Mouse (Mus musculus): ENCODE data around the gene Chd9. TPM values are rescaled to one million over a fixed set of nuclear protein-coding genes. Genes with fewer than 3 reads are reported as not detected.
A peak's percentile ranks its signal among the peaks of the same experiment; 100 is the strongest.

The Chd9 gene
- polyA plus RNA-seq, 1 experiment from 2014 or later = 34.2 TPM

DNA sequence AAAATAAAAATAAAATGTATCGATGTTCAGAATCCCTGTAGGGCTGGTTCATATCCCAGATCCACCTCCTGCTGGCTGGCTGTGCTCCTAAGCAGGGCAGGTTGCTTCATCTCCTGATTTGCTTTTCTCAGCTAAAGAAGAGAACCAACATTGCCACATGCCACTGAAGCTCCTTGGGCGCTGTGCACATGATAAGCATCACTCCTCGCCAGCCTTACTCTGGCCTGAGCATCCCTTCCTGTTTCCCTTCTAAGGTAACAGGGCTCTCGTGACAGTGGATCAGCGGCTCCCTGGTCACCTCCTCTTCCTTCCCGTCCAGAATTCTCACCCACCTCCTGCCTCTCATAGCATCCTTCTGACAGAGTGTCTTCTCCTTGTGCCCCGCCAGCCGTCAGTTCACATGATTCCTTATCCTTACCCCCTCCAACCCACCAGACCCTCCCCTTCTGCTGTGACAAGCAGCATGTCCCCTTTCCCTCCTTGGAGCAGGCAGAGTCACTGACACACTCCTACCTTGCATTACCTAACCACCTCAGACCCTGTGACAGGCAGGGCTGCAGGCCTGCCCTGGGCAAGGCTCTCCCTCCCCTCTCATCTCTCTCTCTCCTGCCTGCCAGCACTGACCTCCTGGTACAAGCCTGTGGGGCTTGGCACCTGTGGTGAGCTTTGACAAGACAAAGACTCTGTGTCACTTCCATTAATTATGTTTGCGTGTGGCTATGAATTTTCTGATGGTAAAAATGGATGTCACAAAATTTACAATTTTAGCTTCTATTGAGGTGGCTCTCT lies 16.2 kb downstream of the Chd9 start:
- H3K9me3 ChIP-seq = no peaks in the 10 kb centered on the region
- no peaks in the 10 kb centered on the region for H3K36me3 ChIP-seq (replicated peaks)
- no peak overlapping the region; the same call in 1 of the 2 replicates for H3K27ac ChIP-seq (replicated peaks)
- 79% methylated on average over 9 of the region's 9 CpGs for WGBS
- no peak overlapping the region for H3K4me3 ChIP-seq
- no peaks in the 10 kb centered on the region for H3K27me3 ChIP-seq (replicated peaks; ENCODE audit: low read depth, poor library complexity, severe bottlenecking)
- H3K4me1 ChIP-seq = peaks cover 10% of the 10 kb centered on the region
- no peak for DNase-seq (ENCODE audit: low spot score)

DNA sequence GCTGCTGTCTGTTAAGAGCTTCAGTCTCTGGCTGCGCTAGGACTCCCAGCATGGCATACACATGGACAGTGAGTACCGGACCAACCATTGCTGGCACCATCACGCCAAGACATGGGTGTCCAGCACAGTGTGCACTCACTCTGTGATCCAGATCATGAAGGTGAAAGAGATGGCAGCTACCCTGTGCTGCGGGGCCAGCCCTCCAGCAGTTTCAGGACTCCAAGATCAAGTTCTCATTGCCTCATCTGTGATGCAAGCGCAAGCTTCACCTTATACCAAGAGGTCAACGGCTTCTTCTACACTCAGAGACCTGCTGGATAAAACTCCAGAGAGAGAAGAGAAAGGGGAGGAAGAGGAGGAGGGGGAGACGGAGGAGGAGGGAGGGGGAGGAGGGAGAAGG lies 19.8 kb downstream of the Chd9 start:
- H3K9me3 ChIP-seq = no peaks in the 10 kb centered on the region
- no peak overlapping the region for H3K27ac ChIP-seq (replicated peaks)
- no peak overlapping the region for H3K4me3 ChIP-seq
- H3K27me3 ChIP-seq (replicated peaks; ENCODE audit: low read depth, poor library complexity, severe bottlenecking) = no peaks in the 10 kb centered on the region
- H3K36me3 ChIP-seq (replicated peaks) = peaks cover 7% of the 10 kb centered on the region
- no peak for DNase-seq (ENCODE audit: low spot score)
- peaks cover 9% of the 10 kb centered on the region for H3K4me1 ChIP-seq
- 91% methylated on average over 7 of the region's 7 CpGs for whole genome bisulfite sequencing

DNA sequence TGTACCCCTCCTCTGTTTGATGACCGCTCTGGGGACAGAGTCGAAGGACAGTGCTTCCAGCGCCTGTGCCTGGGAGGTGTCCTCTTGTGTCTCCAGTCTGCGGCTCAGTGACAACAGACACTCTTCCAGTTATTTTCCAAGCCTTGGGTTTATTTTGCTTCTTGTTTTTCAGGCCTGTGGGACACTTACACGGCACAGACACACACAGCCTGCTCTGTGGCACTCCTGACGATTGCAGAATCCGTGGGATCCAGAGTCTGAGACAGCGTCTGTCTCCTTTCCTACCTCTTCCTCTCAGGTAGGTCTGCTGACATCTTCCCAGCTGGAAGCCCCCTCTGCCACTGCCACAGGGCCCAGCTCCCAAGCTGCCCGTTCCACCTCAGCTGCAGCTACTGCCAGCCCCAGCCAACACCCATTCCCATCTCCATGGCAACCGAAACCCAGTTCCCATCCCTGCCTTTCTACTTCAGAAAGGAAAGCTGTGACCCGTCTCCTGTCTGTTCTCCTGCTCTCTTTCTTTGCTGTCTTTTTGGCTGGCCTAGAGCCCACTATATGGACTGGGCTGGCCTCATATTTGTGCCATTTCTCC lies 21.4 kb downstream of the Chd9 start:
- H3K27me3 ChIP-seq (replicated peaks; ENCODE audit: low read depth, poor library complexity, severe bottlenecking) = no peaks in the 10 kb centered on the region
- 53% methylated on average over 11 of the region's 11 CpGs for WGBS
- no peak for DNase-seq (ENCODE audit: low spot score)

DNA sequence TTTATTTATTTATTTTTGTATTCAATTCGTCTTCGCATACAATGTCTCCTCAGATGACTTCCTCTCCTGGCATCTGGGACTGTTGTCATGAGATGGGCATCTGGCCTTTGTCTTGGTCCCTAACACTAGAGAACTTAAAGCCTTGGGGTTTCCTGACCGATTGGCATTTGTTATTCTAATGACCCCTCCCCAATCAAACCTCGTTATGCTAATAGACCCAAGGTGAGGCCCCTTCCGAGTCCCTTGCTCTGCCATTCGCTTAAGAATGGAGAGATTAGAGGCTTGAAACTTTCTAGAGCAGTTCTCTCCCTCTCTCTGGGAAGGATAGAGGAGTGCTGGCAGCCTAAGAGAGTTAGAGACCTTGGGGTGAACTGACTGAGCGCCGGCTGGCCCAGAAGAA lies 23.4 kb downstream of the Chd9 start:
- Histone ChIP-seq H3K9me3 (no peaks in the 10 kb centered on the region), H3K36me3 (replicated peaks) (peaks cover 7% of the 10 kb centered on the region), H3K4me1 (peaks cover 27% of the 10 kb centered on the region), H3K27me3 (replicated peaks; ENCODE audit: low read depth, poor library complexity, severe bottlenecking) (no peaks in the 10 kb centered on the region), H3K4me3 (no peak overlapping the region), H3K27ac (replicated peaks) (no peak overlapping the region)
- no peak for DNase-seq (ENCODE audit: low spot score)
- WGBS = 50% methylated on average over 8 of the region's 8 CpGs

More for the DNA sequence above, 21.4 kb downstream of the Chd9 start:
- H3K9me3 ChIP-seq = no peaks in the 10 kb centered on the region
- no peak overlapping the region for H3K4me3 ChIP-seq
- peak overlapping the region; percentile 11 for H3K27ac ChIP-seq (replicated peaks)
- H3K36me3 ChIP-seq (replicated peaks) = peaks cover 7% of the 10 kb centered on the region
- peaks cover 16% of the 10 kb centered on the region for H3K4me1 ChIP-seq

DNA sequence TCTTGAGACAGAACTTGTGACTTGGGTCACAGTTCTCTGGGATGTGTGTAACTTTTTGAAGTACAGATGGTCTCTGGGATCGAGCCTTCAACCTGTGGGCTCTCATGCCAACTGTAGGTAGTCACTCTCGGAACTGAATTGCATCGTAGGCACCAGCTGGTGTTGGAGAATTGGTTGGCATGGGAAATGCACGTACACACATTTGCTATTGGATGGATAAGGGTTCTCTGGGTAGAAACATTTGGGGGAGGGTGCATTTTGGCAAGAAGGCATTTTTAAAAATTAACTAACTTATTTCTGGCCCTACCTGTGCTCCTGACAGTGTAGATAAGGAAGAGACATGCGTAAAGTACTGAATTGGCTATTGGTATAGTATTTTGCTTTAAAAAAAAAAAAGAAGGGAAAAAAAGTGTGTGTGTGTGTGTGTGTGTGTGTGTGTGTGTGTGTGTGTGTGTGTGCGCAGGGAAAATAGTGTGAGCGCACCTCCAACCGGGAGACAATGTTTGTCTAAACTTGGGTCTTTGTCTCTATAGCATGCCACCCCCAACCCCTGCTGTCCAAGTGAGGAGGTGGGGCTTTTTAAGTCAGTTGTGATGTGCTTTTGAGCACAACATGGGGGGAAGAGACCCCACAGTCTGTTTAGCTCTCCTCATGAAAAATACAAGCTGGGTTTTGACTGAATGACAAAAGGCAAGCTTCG lies 26.0 kb downstream of the Chd9 start:
- Histone ChIP-seq H3K36me3 (replicated peaks) (peaks cover 7% of the 10 kb centered on the region), H3K27ac (replicated peaks) (peak overlapping the region; percentile 80), H3K4me1 (peaks cover 43% of the 10 kb centered on the region), H3K27me3 (replicated peaks; ENCODE audit: low read depth, poor library complexity, severe bottlenecking) (no peaks in the 10 kb centered on the region), H3K9me3 (no peaks in the 10 kb centered on the region), H3K4me3 (peak overlapping the region; percentile 16; the same call in 1 of the 2 replicates)
- WGBS = 71% methylated on average over 9 of the region's 9 CpGs
- no peak for DNase-seq (ENCODE audit: low spot score)

DNA sequence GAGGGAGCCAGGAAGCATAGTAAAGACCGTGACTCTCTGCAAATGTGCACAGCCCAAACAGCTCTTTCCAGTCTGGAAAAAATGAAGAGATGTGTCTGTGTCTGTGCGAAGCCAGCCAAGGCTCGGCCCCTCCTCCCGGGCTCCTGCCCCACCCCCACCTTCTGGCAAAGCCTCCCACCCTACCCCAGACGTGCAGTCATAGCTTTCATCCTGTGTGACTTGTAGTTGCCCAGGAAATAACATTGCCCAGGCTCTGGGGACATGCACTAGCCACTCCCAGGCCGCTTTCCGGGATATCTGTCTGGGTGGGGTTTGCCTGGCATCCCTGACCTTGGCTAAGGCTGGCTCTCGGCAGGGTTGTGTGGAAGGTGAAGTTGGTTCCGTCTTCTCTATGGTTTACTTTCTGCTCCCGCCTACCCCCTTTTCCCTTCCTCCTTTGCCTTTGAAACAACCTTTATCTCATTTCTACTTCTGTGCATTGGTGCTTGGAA lies 26.6 kb downstream of the Chd9 start:
- WGBS = 17% methylated on average over 10 of the region's 10 CpGs
- Histone ChIP-seq H3K9me3 (no peaks in the 10 kb centered on the region), H3K36me3 (replicated peaks) (peaks cover 7% of the 10 kb centered on the region), H3K4me1 (peaks cover 43% of the 10 kb centered on the region), H3K4me3 (peak overlapping the region; percentile 16; the same call in 1 of the 2 replicates), H3K27ac (replicated peaks) (peak overlapping the region; percentile 80), H3K27me3 (replicated peaks; ENCODE audit: low read depth, poor library complexity, severe bottlenecking) (no peaks in the 10 kb centered on the region)
- DNase-seq (ENCODE audit: low spot score) = peak; percentile 64

DNA sequence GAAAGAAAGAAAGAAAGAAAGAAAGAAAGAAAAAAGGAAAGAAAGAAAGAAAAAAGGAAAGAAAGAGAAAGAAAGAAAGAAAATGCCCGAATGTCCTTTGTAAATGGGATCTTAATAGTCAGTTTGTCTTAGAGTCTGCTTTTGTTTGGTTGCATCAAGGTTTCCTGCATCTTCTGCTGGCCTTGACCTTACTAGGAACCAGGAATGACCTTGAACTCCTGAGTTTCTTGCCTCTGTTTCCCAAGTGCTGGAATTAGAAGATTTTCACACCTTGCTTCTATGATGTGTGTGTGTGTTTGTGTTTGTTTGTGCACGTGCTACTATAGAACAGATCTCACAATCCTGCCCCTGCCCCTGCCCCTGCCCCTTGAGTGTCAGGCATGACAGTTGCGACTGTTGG lies 28.0 kb downstream of the Chd9 start:
- Histone ChIP-seq H3K4me1 (peaks cover 50% of the 10 kb centered on the region), H3K4me3 (no peak overlapping the region), H3K27ac (replicated peaks) (no peak overlapping the region), H3K36me3 (replicated peaks) (peaks cover 7% of the 10 kb centered on the region), H3K27me3 (replicated peaks; ENCODE audit: low read depth, poor library complexity, severe bottlenecking) (no peaks in the 10 kb centered on the region), H3K9me3 (no peaks in the 10 kb centered on the region)
- WGBS = 88% methylated on average over 3 of the region's 3 CpGs
- no peak for DNase-seq (ENCODE audit: low spot score)

DNA sequence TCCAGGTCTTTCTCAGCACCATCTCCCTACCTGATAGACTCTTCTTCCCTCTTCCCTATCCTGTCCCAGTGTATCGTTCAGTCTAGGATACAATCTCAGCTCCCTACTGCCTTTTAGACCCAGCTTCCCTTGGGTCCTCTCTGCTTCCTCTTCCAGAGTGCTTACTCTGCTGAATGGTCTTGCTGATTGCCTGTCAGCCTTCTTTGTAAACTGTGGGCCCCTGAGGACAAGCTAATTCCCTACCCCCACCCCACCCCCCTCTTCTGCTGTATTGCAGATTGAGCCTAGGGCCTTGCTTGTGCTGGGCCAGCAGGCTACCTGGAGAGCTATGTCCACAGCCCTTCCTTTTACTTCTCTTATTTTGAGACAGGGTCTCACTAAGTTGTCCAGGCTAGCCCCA lies 28.8 kb downstream of the Chd9 start:
- H3K4me1 ChIP-seq = peaks cover 58% of the 10 kb centered on the region
- H3K4me3 ChIP-seq = no peak overlapping the region
- WGBS = 34% methylated on average over 1 of the region's 1 CpGs
- H3K27me3 ChIP-seq (replicated peaks; ENCODE audit: low read depth, poor library complexity, severe bottlenecking) = no peaks in the 10 kb centered on the region
- peaks cover 5% of the 10 kb centered on the region for H3K36me3 ChIP-seq (replicated peaks)
- H3K27ac ChIP-seq (replicated peaks) = peak overlapping the region; percentile 60; the same call in 1 of the 2 replicates
- H3K9me3 ChIP-seq = no peaks in the 10 kb centered on the region
- no peak for DNase-seq (ENCODE audit: low spot score)

DNA sequence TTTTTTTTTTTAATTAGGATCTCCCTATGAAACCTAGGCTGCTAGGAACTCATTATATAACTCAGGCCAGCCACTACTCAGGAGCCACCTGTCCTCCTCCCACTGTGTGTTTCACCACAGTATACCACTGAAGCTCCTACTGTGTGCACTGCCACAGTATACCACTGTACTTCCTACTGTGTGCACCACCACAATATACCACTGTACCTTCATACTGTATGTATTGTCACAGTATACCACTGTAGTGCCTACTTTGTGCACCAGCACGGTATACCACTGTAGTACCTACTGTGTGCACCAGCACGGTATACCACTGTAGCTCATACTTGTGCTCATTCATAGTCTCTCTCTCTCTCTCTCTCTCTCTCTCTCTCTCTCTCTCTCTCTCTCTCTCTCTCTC lies 29.9 kb downstream of the Chd9 start:
- H3K36me3 ChIP-seq (replicated peaks) = no peaks in the 10 kb centered on the region
- no peak overlapping the region for H3K27ac ChIP-seq (replicated peaks)
- H3K9me3 ChIP-seq = no peaks in the 10 kb centered on the region
- peaks cover 67% of the 10 kb centered on the region for H3K4me1 ChIP-seq
- H3K27me3 ChIP-seq (replicated peaks; ENCODE audit: low read depth, poor library complexity, severe bottlenecking) = no peaks in the 10 kb centered on the region
- WGBS = 94% methylated on average over 2 of the region's 2 CpGs
- DNase-seq (ENCODE audit: low spot score) = no peak
- H3K4me3 ChIP-seq = no peak overlapping the region

DNA sequence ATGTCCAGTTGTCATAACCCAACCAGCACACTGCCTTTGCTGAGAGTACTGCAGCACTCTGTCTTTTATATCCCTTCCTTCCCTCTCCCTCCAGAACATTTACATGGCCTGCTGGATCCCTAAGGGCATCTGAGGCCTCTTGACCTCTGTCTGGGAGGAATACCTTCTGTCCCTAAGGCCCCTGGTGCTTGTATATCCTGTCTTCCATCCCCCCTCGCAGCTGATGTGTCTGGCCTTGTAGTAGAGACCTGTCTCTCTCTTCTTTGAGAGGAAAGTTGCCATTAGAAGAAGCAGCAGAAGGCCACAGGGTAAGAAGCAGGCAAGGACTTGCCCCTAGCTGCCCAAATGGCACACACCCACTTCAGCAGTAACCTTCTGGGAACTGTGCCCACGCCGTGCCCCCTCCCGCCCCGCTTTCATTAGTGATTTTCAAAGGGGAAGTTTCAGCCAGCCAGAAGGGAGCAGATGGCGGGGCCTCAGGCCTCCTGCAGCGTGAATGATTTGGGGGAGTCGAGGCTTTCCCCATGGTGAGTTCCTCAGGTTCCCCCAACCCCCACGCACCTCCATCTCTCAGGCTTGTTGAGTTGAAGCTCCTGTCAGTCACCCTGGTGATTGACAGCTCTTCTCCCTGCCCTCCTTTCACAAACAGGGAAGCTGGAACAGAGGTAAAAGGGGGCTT lies 33.3 kb downstream of the Chd9 start:
- Histone ChIP-seq H3K27ac (replicated peaks) (peak overlapping the region; percentile 94), H3K27me3 (replicated peaks; ENCODE audit: low read depth, poor library complexity, severe bottlenecking) (no peaks in the 10 kb centered on the region), H3K36me3 (replicated peaks) (no peaks in the 10 kb centered on the region), H3K9me3 (no peaks in the 10 kb centered on the region), H3K4me3 (peak overlapping the region; percentile 47), H3K4me1 (peaks cover 51% of the 10 kb centered on the region)
- DNase-seq (ENCODE audit: low spot score) = peak; percentile 74
- WGBS = 4% methylated on average over 9 of the region's 9 CpGs

DNA sequence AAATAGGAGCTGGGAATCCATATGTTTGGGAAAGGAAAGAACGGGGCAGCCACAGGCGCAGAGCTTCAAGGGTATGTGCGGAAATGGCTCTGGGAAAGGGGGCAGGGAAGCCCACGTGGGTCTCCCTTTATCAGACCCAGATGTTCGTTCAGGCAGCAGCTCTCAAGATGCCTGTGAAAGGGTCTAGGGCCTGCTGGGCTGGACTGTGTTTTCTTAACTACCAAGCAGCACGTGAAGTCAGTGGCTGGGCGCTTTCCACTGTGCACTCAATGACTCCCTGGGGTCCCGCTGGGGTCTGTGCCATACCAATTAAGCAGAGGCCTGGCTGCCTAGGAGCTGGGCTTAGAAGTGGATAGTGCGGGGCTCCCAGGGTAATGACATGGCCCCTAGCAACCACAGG lies 33.9 kb downstream of the Chd9 start:
- Histone ChIP-seq H3K4me1 (peaks cover 44% of the 10 kb centered on the region), H3K36me3 (replicated peaks) (no peaks in the 10 kb centered on the region), H3K27me3 (replicated peaks; ENCODE audit: low read depth, poor library complexity, severe bottlenecking) (peaks cover under 1% of the 10 kb centered on the region; the same call in 1 of the 2 replicates), H3K4me3 (peak overlapping the region; percentile 47), H3K9me3 (no peaks in the 10 kb centered on the region), H3K27ac (replicated peaks) (peak overlapping the region; percentile 94)
- 3% methylated on average over 9 of the region's 9 CpGs for WGBS
- peak; percentile 95 for DNase-seq (ENCODE audit: low spot score)

DNA sequence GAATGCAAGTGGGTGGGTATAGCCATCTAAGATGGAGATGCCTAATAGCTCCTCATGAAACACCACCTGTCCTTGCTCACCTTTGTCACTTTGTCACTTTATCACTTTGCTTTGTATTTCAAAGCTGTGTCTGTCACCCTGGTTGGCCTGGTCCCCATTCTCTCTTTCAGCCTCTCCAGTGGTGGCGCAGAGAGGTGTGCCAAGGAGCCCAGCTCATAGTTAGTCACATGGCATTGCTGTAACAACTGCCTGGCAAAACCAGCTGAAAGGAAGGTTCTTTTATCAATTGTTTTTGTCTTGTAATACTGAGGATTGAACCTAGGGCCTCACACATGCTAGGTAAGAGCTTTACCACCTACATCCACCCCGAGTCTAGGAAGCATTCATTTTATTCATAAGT lies 38.9 kb downstream of the Chd9 start:
- Histone ChIP-seq H3K36me3 (replicated peaks) (0 out of 2 replicates have a peak, but pooled peaks cover 3% of the 10 kb centered on the region), H3K27ac (replicated peaks) (no peak overlapping the region), H3K27me3 (replicated peaks; ENCODE audit: low read depth, poor library complexity, severe bottlenecking) (peaks cover 24% of the 10 kb centered on the region), H3K4me3 (no peak overlapping the region), H3K4me1 (peaks cover 43% of the 10 kb centered on the region), H3K9me3 (no peaks in the 10 kb centered on the region)
- no peak for DNase-seq (ENCODE audit: low spot score)
- 97% methylated on average over 2 of the region's 2 CpGs for WGBS
